In genomic region chr6:120491862-120492498, GRCm38 (mm10) we compare ENCODE assay signal across 9 mouse cellular contexts. TPM values are rescaled to one million over a fixed set of nuclear protein-coding genes. Genes with fewer than 3 reads are reported as not detected.
A peak's percentile ranks its signal among the peaks of the same experiment; 100 is the strongest.
DNase-seq lines count a peak whose midpoint lies in the region; ATAC-seq and TF ChIP-seq lines count a peak whose summit lies in the region.
"Had no signal": no experiment of that assay in that cellular context is flagged by ENCODE, and none has a peak within 500 bp of the region (broad histone marks: within the 10 kb centered on the region; RNA-seq: fewer than 3 reads in every experiment).

No protein-coding gene starts in this region.

- no peak for ATAC-seq in hindbrain, embryonic 15.5 days (ENCODE audit: low FRiP score, low read depth)
- no peak for ATAC-seq in megakaryocyte-erythroid progenitor cell, adult 5-6 weeks (replicated peaks; ENCODE audit: low FRiP score, low TSS enrichment, poor library complexity, severe bottlenecking)

- H3K4me3 ChIP-seq in ES-Bruce4 (ENCODE audit: low read depth, low read length), result peak overlapping the region; percentile 35
- peak overlapping the region; percentile 90 for H3K4me3 ChIP-seq in hindbrain, embryonic 15.5 days

- intact Hi-C loops in left cerebral cortex, postnatal 4 days (cut with DNase I), result no loop called here

- TF ChIP-seq EP300 in ES-Bruce4 (IDR thresholded peaks at IDR 0.05; ENCODE audit: insufficient read depth, low read depth, low read length), result no peak

- H3K27me3 ChIP-seq in ES-Bruce4 (ENCODE audit: control insufficient read depth, insufficient read depth, low read length, poor library complexity, severe bottlenecking), result peaks cover 13% of the 10 kb centered on the region
- no peaks in the 10 kb centered on the region for H3K27me3 ChIP-seq in hindbrain, embryonic 15.5 days

- TF ChIP-seq CTCF in ES-Bruce4 (IDR thresholded peaks at IDR 0.05; ENCODE audit: low read depth, low read length), result no peak

- no peaks in the 10 kb centered on the region for H3K36me3 ChIP-seq in ES-Bruce4 (ENCODE audit: control insufficient read depth, insufficient read depth, low read length, poor library complexity, severe bottlenecking)
- H3K36me3 ChIP-seq in hindbrain, embryonic 15.5 days, result no peaks in the 10 kb centered on the region

- no peaks in the 10 kb centered on the region for H3K4me1 ChIP-seq in ES-Bruce4 (ENCODE audit: control insufficient read depth, insufficient read depth, low read length)
- peaks cover 62% of the 10 kb centered on the region for H3K4me1 ChIP-seq in hindbrain, embryonic 15.5 days (replicated peaks)

- no peak overlapping the region for H3K27ac ChIP-seq in ES-Bruce4 (ENCODE audit: insufficient read depth, low read length)
- peak overlapping the region; percentile 97; the same call in 1 of the 2 replicates for H3K27ac ChIP-seq in hindbrain, embryonic 15.5 days (replicated peaks)

- peak; percentile 33 for DNase-seq in embryo, embryonic 10 days (ENCODE audit: low spot score)
- DNase-seq in embryo, embryonic 9.5 days (ENCODE audit: extremely low spot score), result no peak
- peak; percentile 68 for DNase-seq in lung, postnatal 14 days
- no peak for DNase-seq in T-cell, adult 2 months (ENCODE audit: low spot score)
- DNase-seq in left cerebral cortex, postnatal 4 days, result no peak

- H3K4me2 ChIP-seq in hindbrain, embryonic 15.5 days, result peak overlapping the region; percentile 80

- H3K9me3 ChIP-seq in ES-Bruce4 (replicated peaks; ENCODE audit: control insufficient read depth, insufficient read depth, low read length, poor library complexity, severe bottlenecking), result no peaks in the 10 kb centered on the region
- no peaks in the 10 kb centered on the region for H3K9me3 ChIP-seq in hindbrain, embryonic 15.5 days

- 10% methylated on average over 22 of the region's 22 CpGs for WGBS in hindbrain, embryonic 15.5 days

- H3K9ac ChIP-seq in ES-Bruce4 (ENCODE audit: low read depth, poor library complexity, severe bottlenecking), result no peak overlapping the region
- H3K9ac ChIP-seq in hindbrain, embryonic 15.5 days, result peak overlapping the region; percentile 87

- TF ChIP-seq POLR2A in ES-Bruce4 (IDR thresholded peaks at IDR 0.05; ENCODE audit: insufficient read depth, low read length), result no peak

RNA-seq across cellular contexts. Expression of gene Tmem121b, which starts 1.6 kb away (rescaled TPM):
- polyA plus RNA-seq in ES-Bruce4 (2011; ENCODE audit: insufficient read depth, insufficient read length, low read depth, missing spikeins), result not detected in 2 replicates
- polyA plus RNA-seq in hindbrain, embryonic 15.5 days (2015; fragmentation: Nextera tagmentation; extraction: Ambion mirVana), result 2.9 and 3.5 TPM in 2 replicates
- not detected in 2 replicates for total RNA-seq in megakaryocyte-erythroid progenitor cell, adult 5-6 weeks (2014; fragmentation: Nextera tagmentation)
- total RNA-seq in megakaryocyte-erythroid progenitor cell, adult 5-6 weeks (2017), result not detected in 2 replicates
- total RNA-seq in left cerebral cortex, postnatal 4 days (2021), result 10 to 100 TPM; 28.9 to 29.6 TPM
- total RNA-seq: neutrophil, adult 5-6 weeks had no signal

RNA-seq across cellular contexts. Expression of gene Il17ra, which starts 28.9 kb away (rescaled TPM):
- 3.8 and 4.3 TPM in 2 replicates for polyA plus RNA-seq in ES-Bruce4 (2011; ENCODE audit: insufficient read depth, insufficient read length, low read depth, missing spikeins)
- polyA plus RNA-seq in hindbrain, embryonic 15.5 days (2015; fragmentation: Nextera tagmentation; extraction: Ambion mirVana), result 5.7 and 6.0 TPM in 2 replicates
- 34.5 and 40.8 TPM in 2 replicates for total RNA-seq in megakaryocyte-erythroid progenitor cell, adult 5-6 weeks (2014; fragmentation: Nextera tagmentation)
- 30.4 and 45.9 TPM in 2 replicates for total RNA-seq in megakaryocyte-erythroid progenitor cell, adult 5-6 weeks (2017)
- total RNA-seq in left cerebral cortex, postnatal 4 days (2021), result 1 to 10 TPM; 3.3 to 4.1 TPM

RNA-seq across cellular contexts. Expression of gene Hdhd5, which starts 39.1 kb away (rescaled TPM):
- 17.5 and 18.1 TPM in 2 replicates for polyA plus RNA-seq in ES-Bruce4 (2011; ENCODE audit: insufficient read depth, insufficient read length, low read depth, missing spikeins)
- 15.4 and 15.6 TPM in 2 replicates for polyA plus RNA-seq in hindbrain, embryonic 15.5 days (2015; fragmentation: Nextera tagmentation; extraction: Ambion mirVana)
- total RNA-seq in megakaryocyte-erythroid progenitor cell, adult 5-6 weeks (2014; fragmentation: Nextera tagmentation), result 18.5 and 24.8 TPM in 2 replicates
- 10.1 and 18.1 TPM in 2 replicates for total RNA-seq in megakaryocyte-erythroid progenitor cell, adult 5-6 weeks (2017)
- 10 to 100 TPM; 27.1 to 31.6 TPM for total RNA-seq in left cerebral cortex, postnatal 4 days (2021)

Comparison
In these comparisons a context has a peak if more than half of its experiments do, and no peak if none do; other contexts are left out.
1. DNase-seq: peak in embryo, embryonic 10 days (single experiment) and lung, postnatal 14 days (single experiment); none in embryo, embryonic 9.5 days (single experiment), T-cell, adult 2 months (single experiment) and left cerebral cortex, postnatal 4 days (single experiment).
2. RNA of gene Tmem121b, which starts 1.6 kb away (total RNA-seq): 28.9 to 29.6 TPM in left cerebral cortex, postnatal 4 days; not detected in megakaryocyte-erythroid progenitor cell, adult 5-6 weeks; every median in the first group is over 10 times any median in the second.
3. RNA of gene Il17ra, which starts 28.9 kb away (total RNA-seq): 30.4 to 45.9 TPM in megakaryocyte-erythroid progenitor cell, adult 5-6 weeks; 3.3 to 4.1 TPM in left cerebral cortex, postnatal 4 days; every median in the first group is over 4 times any median in the second.